Mouse (Mus musculus) c-Kit-positive CD71-negative TER-119-negative erythroid progenitor cells, embryonic 14.5 days (primary cell): ENCODE measurements around the gene Mis18bp1.
A peak's percentile ranks its signal among the peaks of the same experiment; 100 is the strongest.
"Not testable (repeated sequence)": the region's sequence is repeated elsewhere in the genome, so short reads cannot be mapped to it uniquely, and the experiment has no call there.

Experiments used
- DNase-seq: peaks from one replicate; pipeline ENCODE4 v3.0.0-alpha.2; 2013; ENCODE audit warnings: low read depth

Mis18bp1 gene

GRCm38 (mm10) chr12:65172021-65172951, at the start of gene Mis18bp1:
TSS of gene Mis18bp1 (minus strand) at chr12:65172604.
- DNase-seq: peak; percentile 91

DNA sequence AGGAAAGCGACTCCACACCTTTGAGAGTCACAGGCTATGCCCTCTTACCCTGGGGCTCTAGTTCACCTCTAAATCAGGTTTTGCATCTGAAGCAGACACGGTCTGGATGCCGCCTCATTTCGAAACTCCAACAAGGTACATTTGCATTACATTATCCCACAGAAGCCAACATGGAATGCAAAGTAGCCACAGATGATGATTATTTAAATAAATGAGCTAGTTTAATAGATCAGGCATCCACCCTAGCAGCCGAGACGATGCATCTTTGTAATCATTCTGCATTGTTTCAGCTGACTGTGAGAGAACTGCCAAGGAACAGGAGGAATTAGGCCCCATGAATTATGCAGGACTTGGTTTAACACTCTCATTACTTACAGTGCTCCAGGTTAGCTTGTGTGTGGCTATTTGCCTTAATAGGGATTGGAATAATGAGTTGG, 44.0 kb upstream of the Mis18bp1 start:
- no peak for DNase-seq

GRCm38 (mm10) chr12:65206431-65206830, 34.0 kb upstream of the Mis18bp1 start:
- DNase-seq: no peak

- DNase-seq: no peak
These were observed 29.4 kb upstream of the Mis18bp1 start for GRCm38 (mm10) chr12:65201812-65202211.

DNA sequence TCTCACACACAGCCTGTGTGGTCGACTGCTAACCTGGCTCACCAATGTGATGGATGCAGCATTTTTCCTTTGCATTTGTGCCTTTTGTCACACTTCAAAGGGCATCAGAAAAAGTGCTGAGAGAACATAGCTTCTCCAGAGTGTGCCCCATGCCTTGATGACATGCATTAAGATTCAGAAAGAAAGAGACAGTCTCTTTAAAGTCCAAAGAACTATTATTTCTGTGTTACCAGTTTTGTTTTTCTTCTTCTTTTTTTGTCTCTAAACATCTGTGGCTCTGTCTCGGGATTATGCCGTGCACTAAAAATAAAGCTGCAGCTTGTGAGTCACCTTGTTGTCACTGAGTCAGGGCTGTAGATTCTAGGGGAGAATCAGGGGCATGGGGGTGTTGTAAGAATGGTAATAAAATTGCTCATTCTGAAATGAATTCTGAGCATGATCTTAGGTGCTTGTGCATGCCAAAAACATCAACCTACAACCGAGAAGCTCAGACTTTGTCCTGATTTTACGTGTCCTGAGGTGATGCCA, 21.7 kb upstream of the Mis18bp1 start:
- DNase-seq: no peak

DNA sequence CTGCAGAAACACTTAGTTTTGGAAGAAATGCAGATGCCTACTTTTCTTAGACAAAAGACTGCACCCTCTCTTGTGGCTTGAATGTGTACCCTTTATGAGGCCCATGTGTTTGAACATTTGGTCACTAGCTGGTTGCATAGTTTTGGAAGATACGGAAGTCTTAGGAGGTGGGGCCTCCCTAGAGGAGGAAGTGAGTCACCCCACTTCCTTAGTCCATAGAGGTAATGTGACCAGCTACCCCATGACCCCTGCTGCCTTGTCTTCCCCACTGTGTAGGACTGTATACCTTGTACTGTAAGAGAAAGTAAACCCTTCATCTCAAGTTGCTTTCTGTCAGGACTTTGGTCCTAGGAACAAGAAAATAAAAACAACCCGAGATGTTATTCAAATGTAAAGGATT, 16.8 kb upstream of the Mis18bp1 start:
- no peak for DNase-seq

DNA sequence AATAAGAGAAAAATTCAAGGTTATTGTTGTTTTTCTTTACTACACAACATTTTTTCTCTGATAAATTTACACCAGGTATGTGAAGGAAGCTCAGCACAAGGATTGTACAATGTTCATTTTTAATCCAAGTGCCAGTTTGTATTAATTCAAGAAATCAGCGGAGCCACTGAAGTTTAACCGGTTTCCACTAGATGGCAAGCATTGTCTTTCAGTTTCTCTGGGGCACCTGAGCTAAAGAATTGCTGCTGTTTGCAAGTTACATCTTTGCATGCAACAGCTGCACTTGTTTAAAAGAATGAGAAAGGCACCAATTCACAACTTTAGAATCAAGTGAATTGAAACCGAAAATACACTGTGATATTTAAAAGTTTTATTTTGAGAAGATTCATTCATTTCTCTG, 15.0 kb upstream of the Mis18bp1 start:
- DNase-seq: no peak

- DNase-seq: no peak
These were observed 1.3 kb upstream of the Mis18bp1 start for GRCm38 (mm10) chr12:65173736-65174135.

- DNase-seq: not testable (repeated sequence)
These were observed 555 bp upstream of the Mis18bp1 start for GRCm38 (mm10) chr12:65172959-65173358.

DNA sequence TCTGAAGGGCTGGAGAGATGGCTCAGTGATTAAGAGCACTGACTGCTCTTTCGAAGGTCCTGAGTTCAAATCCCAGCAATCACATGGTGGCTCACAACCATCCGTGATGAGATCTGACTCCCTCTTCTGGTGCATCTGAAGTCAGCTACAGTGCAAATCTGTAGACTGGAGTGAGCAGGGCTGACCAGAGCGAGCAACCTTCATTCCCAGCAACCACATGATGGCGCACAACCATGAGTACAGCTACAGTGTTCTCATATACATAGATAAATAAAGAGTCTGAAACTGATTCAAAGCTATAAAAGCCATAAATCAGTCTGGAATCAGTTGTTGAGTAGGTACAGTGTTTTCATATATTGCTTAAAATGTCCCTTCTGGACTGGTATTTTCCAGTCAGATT, 36.3 kb downstream of the Mis18bp1 start:
- DNase-seq: not testable (repeated sequence)

DNA sequence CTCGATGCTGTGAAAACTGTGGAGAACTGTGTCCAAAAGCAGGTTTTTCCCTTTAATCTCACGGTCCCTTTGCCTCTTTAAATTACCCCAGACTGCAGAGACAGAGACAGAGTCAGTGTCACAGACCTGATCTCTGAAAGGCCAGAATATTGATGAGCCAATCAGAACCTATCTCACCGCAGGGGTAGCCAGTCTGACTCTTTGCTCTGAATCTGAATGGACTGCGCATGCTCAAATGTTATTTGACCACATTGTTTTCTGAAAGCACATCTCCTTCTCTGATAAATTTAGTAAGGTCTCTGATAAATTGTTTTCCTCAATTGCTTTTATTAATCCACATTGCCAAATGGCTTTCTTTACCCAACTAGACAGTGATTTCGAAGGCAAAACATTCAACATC, 53.0 kb downstream of the Mis18bp1 start:
- no peak for DNase-seq

DNA sequence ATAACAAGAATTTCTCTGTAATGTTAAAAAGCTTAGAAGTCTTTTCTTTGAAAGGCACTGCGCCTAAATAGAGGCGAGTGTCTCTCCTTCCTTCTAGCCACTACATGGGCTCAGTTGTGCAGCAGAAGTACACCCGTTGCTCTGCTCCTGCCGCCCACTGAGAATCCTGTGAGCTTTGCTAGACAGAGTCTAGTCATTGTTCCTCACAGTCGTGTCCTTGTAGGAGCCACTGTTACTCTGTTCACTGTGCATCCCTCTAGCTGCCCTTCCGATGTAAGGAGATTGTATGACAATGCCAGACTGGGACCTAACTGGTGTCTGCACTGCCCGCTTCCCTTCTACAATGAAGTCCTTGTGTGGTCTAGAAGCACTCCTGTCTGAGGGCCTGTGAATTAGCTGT, 53.4 kb downstream of the Mis18bp1 start:
- DNase-seq: no peak

GRCm38 (mm10) chr12:65114978-65115377, 57.4 kb downstream of the Mis18bp1 start:
- not testable (repeated sequence) for DNase-seq

GRCm38 (mm10) chr12:65113925-65114324, 58.5 kb downstream of the Mis18bp1 start:
- no peak for DNase-seq

GRCm38 (mm10) chr12:65112811-65113210, 59.6 kb downstream of the Mis18bp1 start:
- DNase-seq: no peak

GRCm38 (mm10) chr12:65111503-65111902, 60.9 kb downstream of the Mis18bp1 start:
- no peak for DNase-seq

GRCm38 (mm10) chr12:65108746-65109145, 63.7 kb downstream of the Mis18bp1 start:
- no peak for DNase-seq
